Mouse (Mus musculus): ENCODE measurements at regions not wholly inside any gene's neighbourhood (a gene's known extent, or its start where the extent isn't known, plus 50 kb on each side); places are given as distances from the start of the nearest gene placed in this dataset.
A peak's percentile ranks its signal among the peaks of the same experiment; 100 is the strongest.

- no peak for DNase-seq
These were observed 132.3 kb upstream of the Foxq1 start for GRCm38 (mm10) chr13:31423599-31423998.

DNA sequence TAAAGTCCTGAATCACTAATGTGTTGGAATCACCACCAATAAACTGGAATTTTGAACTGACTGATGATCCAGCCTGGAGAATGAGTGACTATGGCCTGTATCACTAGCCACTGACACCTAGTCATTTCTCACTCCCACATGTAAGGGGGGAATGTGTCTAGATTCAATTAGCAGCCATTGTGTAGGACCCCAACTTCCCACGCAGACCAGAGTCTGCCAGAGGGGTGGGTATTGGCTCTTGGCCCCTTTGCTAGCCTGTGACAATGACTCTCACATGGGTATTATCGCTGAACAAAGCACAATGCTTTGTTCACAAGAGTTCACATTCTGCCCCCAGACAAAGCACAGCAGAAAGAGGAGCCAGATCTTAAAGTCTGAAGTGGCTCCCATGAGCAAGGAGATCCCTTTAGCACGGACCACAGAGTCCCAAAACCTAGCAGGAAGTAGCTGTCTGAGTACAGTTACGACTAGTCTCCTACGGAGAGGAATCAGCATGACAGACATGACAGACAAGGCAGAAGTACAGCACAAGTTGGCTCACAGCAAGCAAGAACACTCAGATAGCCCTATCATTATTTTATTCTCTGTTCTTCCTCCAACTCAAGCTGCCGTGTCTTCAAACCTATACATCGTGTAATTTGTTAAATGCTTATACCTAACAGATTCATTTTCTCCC, 130.0 kb upstream of the Foxq1 start:
- no peak for DNase-seq

DNA sequence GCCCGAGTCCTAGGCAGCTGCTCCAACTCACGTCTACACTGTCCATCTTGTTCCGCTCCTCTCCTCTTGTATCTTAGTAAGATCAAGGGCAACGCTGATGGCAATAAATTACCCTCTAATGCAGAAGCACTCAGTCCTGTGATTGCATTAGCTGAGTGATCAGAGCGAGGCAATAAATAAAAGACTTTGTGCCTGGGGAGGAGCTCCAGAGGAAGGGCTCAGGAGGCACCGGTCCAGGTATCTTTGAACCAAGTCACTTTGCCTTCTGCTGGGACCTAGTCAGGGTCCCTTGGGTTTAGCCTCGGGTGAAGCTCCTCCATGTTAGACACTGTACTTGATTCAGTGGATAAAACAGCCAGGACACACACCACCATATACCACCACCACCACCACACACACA, 119.5 kb upstream of the Foxq1 start:
- no peak for DNase-seq

DNA sequence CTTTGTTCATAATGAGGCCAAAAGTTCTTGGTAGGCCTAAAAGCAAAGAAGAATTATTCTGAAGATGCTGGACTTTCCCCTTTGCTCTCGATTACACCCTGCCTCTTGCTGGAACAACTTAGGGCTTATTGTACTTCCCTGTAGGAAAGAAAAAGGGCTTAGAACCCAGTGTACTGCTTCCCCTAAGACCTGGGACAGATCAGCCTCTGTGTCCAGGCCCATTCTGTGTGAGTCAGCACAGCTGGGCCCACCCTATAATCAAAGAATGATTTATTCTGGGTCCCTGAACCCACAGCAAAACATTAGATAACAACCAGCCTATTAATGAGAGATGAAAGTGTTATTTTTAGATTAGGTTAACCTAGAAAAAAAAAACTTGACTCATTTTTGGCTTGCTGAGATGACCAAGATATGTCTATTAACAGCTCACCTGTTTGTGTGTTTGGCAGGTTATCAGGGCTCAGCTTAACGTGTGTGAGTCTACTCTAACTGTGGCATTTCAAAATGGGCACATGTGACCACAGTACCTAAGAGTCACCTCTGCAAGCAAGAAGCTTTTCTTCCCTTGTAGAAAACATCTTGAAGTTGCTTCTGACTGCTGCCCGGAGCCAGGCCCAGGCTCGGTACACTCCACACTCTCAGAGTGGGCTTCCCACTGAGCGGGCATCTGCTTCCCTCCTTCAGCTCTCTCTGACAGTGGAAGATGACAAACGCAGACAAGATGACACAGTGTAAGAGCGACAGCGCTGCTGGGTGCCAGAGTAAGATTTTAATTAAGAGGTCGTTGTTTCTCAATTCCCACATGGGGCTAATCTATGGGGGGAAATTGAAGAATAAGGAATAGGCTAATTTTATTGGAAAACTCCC, 115.9 kb upstream of the Foxq1 start:
- no peak for DNase-seq

GRCm38 (mm10) chr13:31458883-31459282, 97.1 kb upstream of the Foxq1 start:
- DNase-seq: peak; percentile 76

- no peak for DNase-seq
These were observed 90.8 kb upstream of the Foxq1 start for GRCm38 (mm10) chr13:31465141-31465540.

GRCm38 (mm10) chr13:31465711-31466110, 90.2 kb upstream of the Foxq1 start:
- DNase-seq: no peak

DNA sequence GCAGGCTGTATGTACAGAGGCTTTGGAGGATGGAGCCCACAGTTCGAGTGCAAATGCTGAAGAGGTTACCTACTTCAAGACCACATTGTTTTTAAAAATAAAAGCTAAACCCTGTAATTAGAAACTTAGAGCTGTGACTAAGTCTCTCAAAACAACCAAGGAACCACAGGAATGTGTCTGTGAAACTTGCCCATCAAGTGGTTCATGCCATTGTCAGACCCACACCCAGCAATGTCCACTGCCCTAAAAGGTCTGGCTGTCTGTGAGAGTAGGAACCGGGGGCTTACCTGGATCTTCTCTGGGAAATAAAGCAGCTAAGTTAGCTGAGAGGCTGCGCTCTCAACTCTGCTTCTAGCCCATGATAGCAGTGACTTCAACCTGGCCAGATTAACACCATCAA, 87.8 kb upstream of the Foxq1 start:
- no peak for DNase-seq

DNA sequence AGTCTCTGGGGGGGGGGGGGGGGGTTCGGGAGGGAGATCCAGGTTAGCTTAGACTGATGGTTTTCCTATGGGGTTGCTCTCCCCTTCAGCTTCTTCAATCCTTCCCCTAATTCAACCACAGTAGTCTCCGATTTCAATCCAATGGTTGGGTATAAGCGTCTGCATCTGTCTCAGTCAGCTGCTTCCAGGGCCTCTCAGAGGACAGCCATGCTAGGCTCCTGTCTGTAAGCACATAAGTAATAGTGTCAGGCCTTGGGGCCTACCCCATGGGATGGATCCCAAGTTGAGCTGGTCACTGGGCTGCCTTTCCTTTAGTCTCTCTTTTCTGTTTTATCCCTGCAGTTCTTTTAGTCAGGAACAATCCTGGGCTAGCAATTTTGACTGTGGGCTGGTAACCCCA, 87.0 kb upstream of the Foxq1 start:
- DNase-seq: no peak

DNA sequence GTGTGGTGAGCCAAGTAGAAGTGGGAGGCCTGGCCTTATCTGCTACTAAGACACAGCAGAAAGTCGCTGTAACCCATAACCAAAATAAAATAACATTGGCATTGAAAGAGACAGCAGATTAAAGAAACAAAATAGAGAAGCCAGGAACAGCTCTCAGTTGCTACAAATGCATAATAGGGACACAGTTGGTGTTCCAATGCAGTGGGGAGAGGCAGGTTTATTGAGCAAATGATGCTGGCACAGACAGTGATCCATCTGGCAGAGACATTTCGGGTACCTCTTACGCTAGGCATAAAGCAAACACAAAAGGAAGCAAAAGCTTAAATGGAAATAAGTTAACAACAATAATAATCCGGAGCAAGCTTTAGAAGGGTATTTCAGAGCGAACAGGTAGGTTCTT, 83.6 kb upstream of the Foxq1 start:
- DNase-seq: no peak

DNA sequence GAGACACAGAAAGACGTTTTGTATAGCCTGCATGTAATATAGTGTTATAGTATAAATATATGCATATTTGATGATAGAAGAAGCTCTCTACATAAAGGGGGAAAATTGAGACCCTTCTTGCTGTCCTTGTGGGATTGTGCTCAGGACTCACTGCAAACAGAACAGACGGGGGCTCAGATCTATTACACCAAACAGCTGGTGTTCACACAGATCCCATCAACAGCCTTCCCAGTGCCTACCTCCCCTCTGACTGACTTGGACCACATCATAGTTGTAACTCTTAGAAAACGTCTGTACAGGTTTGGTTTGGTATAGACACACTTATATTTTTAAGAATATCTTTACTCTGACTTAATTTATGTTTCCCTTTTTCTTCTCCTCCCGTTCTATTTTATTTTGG, 83.1 kb upstream of the Foxq1 start:
- no peak for DNase-seq

GRCm38 (mm10) chr13:31473275-31473674, 82.7 kb upstream of the Foxq1 start:
- no peak for DNase-seq

DNA sequence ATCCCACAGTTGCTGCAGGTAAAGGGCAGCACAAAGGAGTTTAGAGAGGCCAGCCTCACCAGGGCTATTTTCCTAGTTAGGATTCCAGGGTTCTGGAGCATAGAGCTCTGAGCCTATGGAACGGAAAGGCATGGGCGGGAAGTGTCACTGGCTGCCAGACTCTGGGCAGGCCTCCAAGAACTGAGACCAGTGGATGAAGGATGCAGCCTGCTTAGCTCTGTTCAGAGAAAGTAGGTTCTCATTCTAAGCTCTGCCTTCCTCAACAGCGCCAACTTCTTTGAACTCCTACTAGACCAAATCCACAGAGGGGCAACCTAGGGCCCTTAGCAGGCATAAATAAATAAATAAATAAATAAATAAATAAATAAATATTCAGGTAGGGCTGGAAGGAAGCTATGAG, 80.1 kb upstream of the Foxq1 start:
- DNase-seq: peak; percentile 70

DNA sequence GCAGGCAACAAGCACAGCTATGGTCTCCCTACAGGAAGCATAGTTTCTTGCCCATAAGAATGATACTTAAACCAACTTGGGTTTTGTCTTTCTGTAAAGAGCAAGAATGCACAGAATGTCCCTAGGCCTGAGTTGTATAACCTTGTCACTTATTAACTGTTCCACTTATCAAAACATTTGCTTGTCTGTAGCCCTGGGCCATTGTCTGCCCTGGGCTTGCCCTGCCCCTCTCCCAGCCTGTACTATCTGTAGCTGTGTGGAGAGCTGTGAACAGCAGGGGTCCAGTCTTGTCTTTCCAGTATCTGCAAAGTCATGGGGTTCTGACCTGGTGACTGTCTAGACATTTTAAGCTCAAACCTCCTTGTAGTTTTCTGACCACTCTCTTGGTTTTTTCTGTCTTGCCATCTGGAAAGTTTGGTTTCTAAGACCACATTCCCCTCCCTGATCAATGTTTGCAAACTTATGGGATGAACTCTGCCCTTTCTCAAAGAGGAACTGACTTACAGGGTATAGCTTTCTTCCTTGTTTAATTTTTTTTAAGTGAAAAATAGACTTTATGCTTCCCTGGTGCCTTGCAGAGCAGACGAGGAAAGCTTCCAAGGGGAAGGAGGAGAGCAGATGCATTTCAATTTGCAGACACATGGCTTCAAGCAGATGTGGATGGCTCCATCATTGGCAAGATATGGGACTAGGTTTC, 78.6 kb upstream of the Foxq1 start:
- DNase-seq: no peak

DNA sequence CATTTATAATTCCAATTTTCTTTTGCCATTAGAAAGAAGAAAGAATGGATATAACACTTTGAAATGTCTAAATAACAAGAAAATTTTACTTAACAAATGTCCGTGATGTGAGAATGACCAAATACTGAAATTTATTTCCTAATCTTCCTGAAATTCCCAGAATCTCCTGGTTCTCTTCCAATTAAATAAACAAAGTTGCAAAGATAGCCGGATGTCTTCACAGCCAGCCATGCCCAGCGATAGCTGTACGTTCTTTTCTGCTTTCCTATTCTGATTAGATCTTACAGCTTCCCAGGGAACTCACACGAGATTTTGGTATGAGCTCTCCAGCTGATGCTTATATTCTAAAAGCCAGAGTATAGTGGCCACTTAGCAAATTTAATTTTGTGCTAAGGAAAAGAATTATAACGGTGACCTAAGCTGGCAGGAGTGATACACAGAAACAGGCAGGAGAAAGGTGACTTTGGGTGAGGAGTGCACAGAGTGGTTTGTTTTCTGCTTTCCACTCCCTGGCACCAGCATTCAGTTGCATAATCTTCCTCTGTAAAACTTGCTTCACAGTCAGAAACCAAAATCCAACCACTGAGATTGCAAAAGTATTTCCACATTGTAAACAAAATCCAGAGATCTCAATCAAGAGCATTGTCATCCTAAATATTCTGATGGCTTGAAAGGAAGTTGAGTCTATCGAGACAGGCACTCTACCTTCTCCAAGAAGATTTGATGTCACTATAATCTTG, 74.7 kb upstream of the Foxq1 start:
- DNase-seq: peak; percentile 4

DNA sequence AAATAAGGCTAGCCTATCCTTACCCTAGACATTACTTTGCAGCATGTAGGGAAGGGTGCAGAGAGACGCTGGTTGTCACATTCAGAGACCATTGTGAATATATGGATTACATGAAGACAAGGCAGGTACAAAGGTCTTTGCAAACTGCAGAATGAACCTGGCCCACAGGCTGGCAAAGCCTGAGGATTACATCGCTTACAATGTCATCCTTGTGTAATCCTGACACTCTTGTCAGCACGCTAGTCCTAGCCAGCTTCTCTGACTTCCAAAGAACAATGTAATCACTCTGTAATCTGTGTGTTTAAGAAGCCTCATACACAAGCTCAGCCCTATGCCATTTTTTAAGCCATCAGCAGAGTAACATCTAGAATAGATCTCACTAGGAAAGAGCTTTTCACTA, 69.6 kb upstream of the Foxq1 start:
- DNase-seq: no peak

DNA sequence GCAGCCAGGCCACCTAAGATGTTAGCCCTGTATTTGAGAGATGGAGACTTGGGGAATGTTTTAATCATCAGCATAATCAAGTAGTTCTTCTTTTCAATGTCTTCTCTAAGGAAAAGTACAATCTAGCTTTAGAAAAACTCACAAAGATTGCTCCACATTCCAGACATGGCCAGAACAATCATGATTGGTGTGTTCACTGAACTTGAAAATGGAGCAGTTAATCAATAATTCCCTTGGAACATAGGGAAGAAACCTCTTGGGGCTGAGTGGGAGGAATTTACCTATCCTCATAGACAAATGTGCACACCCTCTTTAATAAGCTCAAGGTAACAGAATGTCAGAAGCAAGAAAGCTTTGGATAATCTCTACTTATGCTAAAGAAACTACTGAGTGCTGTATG, 67.7 kb upstream of the Foxq1 start:
- no peak for DNase-seq

DNA sequence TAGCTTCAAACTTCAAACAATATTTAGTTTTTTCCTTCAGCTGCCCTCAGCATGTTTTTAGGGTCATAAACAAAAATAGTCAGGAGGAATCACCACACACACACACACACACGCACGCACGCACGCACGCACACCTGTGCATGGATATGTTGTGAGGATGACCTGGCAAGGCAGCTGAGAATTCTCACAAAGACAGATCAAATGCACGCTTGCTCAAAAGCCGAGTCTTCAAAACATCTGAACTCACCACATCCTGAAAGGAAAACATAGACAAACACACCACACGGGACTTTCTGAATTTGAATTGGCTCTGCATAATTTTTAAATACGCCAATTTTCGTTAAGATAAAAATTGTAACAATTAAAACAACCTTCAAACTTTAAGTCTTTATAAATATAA, 52.7 kb upstream of the Foxq1 start:
- no peak for DNase-seq

DNA sequence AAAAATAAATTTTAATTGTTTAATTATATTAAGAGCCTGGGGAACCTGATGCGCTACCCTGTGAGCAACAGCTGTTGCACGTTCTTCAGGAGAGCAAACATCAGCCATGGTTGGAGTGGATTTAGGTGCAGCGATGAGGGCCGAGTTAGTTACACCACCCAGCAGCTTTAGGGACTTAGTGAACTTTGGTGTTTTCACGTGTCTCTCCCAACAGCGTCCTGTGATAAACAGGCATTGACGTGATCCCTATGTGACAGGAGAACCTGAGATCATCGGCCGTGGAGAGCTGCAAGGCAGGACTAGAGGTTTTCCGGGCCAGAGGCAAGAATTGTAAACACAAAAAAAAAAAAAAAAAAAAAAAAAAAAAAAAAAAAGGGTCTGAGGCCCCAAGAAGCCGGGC, 52.1 kb upstream of the Foxq1 start:
- DNase-seq: no peak

GRCm38 (mm10) chr13:31504316-31504715, 51.6 kb upstream of the Foxq1 start:
- no peak for DNase-seq

DNA sequence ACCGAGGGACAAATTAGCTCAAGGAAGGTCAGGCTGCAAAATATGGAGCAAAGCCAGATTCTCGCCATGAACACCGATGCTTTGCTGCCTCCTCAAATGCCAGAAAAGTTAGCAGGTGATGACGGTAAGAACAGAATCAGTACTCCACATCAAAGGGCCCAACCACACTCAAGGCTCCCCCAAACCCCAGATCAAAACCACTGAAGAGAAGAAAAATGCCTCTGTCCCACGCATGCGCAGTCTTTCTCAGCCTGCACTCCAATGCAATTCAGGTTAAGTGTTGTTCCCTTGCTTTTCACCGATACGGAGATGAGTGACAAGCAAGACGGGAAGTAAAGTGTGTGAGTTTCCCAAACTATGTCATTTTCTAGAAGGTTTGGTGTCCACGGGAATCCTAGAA, 50.5 kb upstream of the Foxq1 start:
- DNase-seq: no peak
